7 mouse cellular contexts compared by ENCODE assay signal in genomic region chr11:79711766-79712369, GRCm38 (mm10).
DNase-seq lines count a peak whose midpoint lies in the region; ATAC-seq and TF ChIP-seq lines count a peak whose summit lies in the region.

No protein-coding gene starts in this region.

- no peak overlapping the region for H3K27ac ChIP-seq in ES-Bruce4 (ENCODE audit: insufficient read depth, low read length)
- H3K27ac ChIP-seq in forebrain, embryonic 11.5 days (ENCODE audit: low read depth, low read length), result no peak overlapping the region
- no peak overlapping the region for H3K27ac ChIP-seq in hindbrain, embryonic 14.5 days
- H3K27ac ChIP-seq in lung, postnatal 0 days (ENCODE audit: low read length), result peak overlapping the region; percentile 65

- H3K9me3 ChIP-seq in ES-Bruce4 (replicated peaks; ENCODE audit: control insufficient read depth, insufficient read depth, low read length, poor library complexity, severe bottlenecking), result no peaks in the 10 kb centered on the region
- no peaks in the 10 kb centered on the region for H3K9me3 ChIP-seq in forebrain, embryonic 11.5 days (ENCODE audit: control insufficient read depth, low read length)
- H3K9me3 ChIP-seq in hindbrain, embryonic 14.5 days (ENCODE audit: control insufficient read depth, low read length), result no peaks in the 10 kb centered on the region
- no peaks in the 10 kb centered on the region for H3K9me3 ChIP-seq in lung, postnatal 0 days (ENCODE audit: low read length)

- 0 out of 2 replicates have a peak, but pooled peaks have one; percentile 39 for ATAC-seq in forebrain, embryonic 11.5 days (replicated peaks; ENCODE audit: low FRiP score)
- 0 out of 2 replicates have a peak, but pooled peaks have one; percentile 5 for ATAC-seq in hindbrain, embryonic 14.5 days (ENCODE audit: low FRiP score)
- ATAC-seq in lung, postnatal 0 days, result peak; percentile 8

- TF ChIP-seq POLR2A in ES-Bruce4 (IDR thresholded peaks at IDR 0.05; ENCODE audit: insufficient read depth, low read length), result no peak

- DNase-seq in 3T3-L1 (ENCODE audit: low read depth, low spot score), result peak; percentile 54
- peak; percentile 74 for DNase-seq in forebrain, embryonic 11.5 days (ENCODE audit: low spot score)
- DNase-seq in hindbrain, embryonic 14.5 days (ENCODE audit: low spot score), result no peak
- peak; percentile 42 for DNase-seq in lung, postnatal 0 days (ENCODE audit: low spot score)
- DNase-seq in yolk sac, embryonic 10.5 days (ENCODE audit: low spot score), result peak; percentile 51
- DNase-seq in left cerebral cortex, postnatal 25 days (ENCODE audit: low spot score in 2 of 2), result no peak

- peak overlapping the region; percentile 89 for H3K4me3 ChIP-seq in ES-Bruce4 (ENCODE audit: low read depth, low read length)
- peak overlapping the region; percentile 60 for H3K4me3 ChIP-seq in forebrain, embryonic 11.5 days (ENCODE audit: low read depth, low read length)
- H3K4me3 ChIP-seq in hindbrain, embryonic 14.5 days (replicated peaks; ENCODE audit: low read length), result peak overlapping the region; percentile 67
- peak overlapping the region; percentile 63 for H3K4me3 ChIP-seq in lung, postnatal 0 days (ENCODE audit: low read depth, low read length)

- peak overlapping the region; percentile 85 for H3K9ac ChIP-seq in ES-Bruce4 (ENCODE audit: low read depth, poor library complexity, severe bottlenecking)
- peak overlapping the region; percentile 61 for H3K9ac ChIP-seq in forebrain, embryonic 11.5 days (ENCODE audit: low read length)
- H3K9ac ChIP-seq in hindbrain, embryonic 14.5 days, result peak overlapping the region; percentile 67
- peak overlapping the region; percentile 58 for H3K9ac ChIP-seq in lung, postnatal 0 days (replicated peaks; ENCODE audit: low read depth)

- H3K27me3 ChIP-seq in ES-Bruce4 (ENCODE audit: control insufficient read depth, insufficient read depth, low read length, poor library complexity, severe bottlenecking), result peaks cover 12% of the 10 kb centered on the region
- peaks cover 41% of the 10 kb centered on the region for H3K27me3 ChIP-seq in forebrain, embryonic 11.5 days (ENCODE audit: control insufficient read depth, insufficient read depth, low read length)
- H3K27me3 ChIP-seq in hindbrain, embryonic 14.5 days (ENCODE audit: control insufficient read depth, insufficient read depth, low read length), result peaks cover 48% of the 10 kb centered on the region
- H3K27me3 ChIP-seq in lung, postnatal 0 days (replicated peaks; ENCODE audit: insufficient read depth, low read length), result no peaks in the 10 kb centered on the region

- H3K36me3 ChIP-seq in ES-Bruce4 (ENCODE audit: control insufficient read depth, insufficient read depth, low read length, poor library complexity, severe bottlenecking), result no peaks in the 10 kb centered on the region
- H3K36me3 ChIP-seq in forebrain, embryonic 11.5 days (ENCODE audit: control insufficient read depth, insufficient read depth, low read length), result no peaks in the 10 kb centered on the region
- no peaks in the 10 kb centered on the region for H3K36me3 ChIP-seq in hindbrain, embryonic 14.5 days (replicated peaks; ENCODE audit: control insufficient read depth, insufficient read depth)
- H3K36me3 ChIP-seq in lung, postnatal 0 days (ENCODE audit: insufficient read depth, low read length), result no peaks in the 10 kb centered on the region

- TF ChIP-seq EP300 in ES-Bruce4 (IDR thresholded peaks at IDR 0.05; ENCODE audit: insufficient read depth, low read depth, low read length), result no peak
- no peak for TF ChIP-seq EP300 in lung, postnatal 0 days (IDR thresholded peaks at IDR 0.05)

- TF ChIP-seq CTCF in ES-Bruce4 (IDR thresholded peaks at IDR 0.05; ENCODE audit: low read depth, low read length), result no peak
- TF ChIP-seq CTCF in lung, postnatal 0 days (IDR thresholded peaks at IDR 0.05), result no peak

- 3% methylated on average over 46 of the region's 46 CpGs for WGBS in forebrain, embryonic 11.5 days
- WGBS in hindbrain, embryonic 14.5 days, result 2% methylated on average over 46 of the region's 46 CpGs
- 2% methylated on average over 46 of the region's 46 CpGs for WGBS in lung, postnatal 0 days

- peaks cover 3% of the 10 kb centered on the region for H3K4me1 ChIP-seq in ES-Bruce4 (ENCODE audit: control insufficient read depth, insufficient read depth, low read length)
- peaks cover 9% of the 10 kb centered on the region; the same call in 1 of the 2 replicates for H3K4me1 ChIP-seq in forebrain, embryonic 11.5 days (replicated peaks; ENCODE audit: control insufficient read depth, insufficient read depth, low read length)
- H3K4me1 ChIP-seq in hindbrain, embryonic 14.5 days (replicated peaks; ENCODE audit: control insufficient read depth, insufficient read depth, low read length), result no peaks in the 10 kb centered on the region; the same call in 1 of the 2 replicates
- H3K4me1 ChIP-seq in lung, postnatal 0 days (ENCODE audit: insufficient read depth, low read depth, low read length), result peaks cover 20% of the 10 kb centered on the region

- H3K4me2 ChIP-seq in forebrain, embryonic 11.5 days (ENCODE audit: low read depth, low read length, severe bottlenecking), result peak overlapping the region; percentile 91
- peak overlapping the region; percentile 99 for H3K4me2 ChIP-seq in hindbrain, embryonic 14.5 days (replicated peaks)
- H3K4me2 ChIP-seq in lung, postnatal 0 days (replicated peaks; ENCODE audit: low read depth, low read length), result peak overlapping the region; percentile 98

- intact Hi-C loops in left cerebral cortex, postnatal 25 days (cut with DNase I), result loop anchor here (2.0 kb wide), 2 partner anchors 81 to 209 kb away; no protein-coding TSS in a partner anchor

Comparison
In these comparisons a context has a peak if more than half of its experiments do, and no peak if none do; other contexts are left out.
1. DNase-seq: peak in 3T3-L1 (single experiment), forebrain, embryonic 11.5 days (single experiment), lung, postnatal 0 days (single experiment) and yolk sac, embryonic 10.5 days (single experiment); none in hindbrain, embryonic 14.5 days (single experiment) and left cerebral cortex, postnatal 25 days (0 of 2).
2. Peak in every context shown above with its lines, with median percentiles within 50 percentile points of each other: H3K4me3 ChIP-seq, H3K9ac ChIP-seq, ATAC-seq and H3K4me2 ChIP-seq.